Mouse (Mus musculus) spleen, adult 2 months (tissue): ENCODE data around the gene Has1.

ENCODE experiments used
- CTCF ChIP-seq: fragments of 200-500 bp; IDR thresholded peaks from 2 replicates; pipeline ENCODE4 v1.5.1; 2011; ENCODE audit warnings: mild to moderate bottlenecking, inconsistent platforms; ENCODE audit not compliant: insufficient read depth, insufficient read length, insufficient replicate concordance; ENCODE audit errors: extremely low read depth
- POLR2A ChIP-seq: fragments of 200-500 bp; IDR thresholded peaks from 2 replicates; pipeline ENCODE4 v1.6.1; 2011; ENCODE audit warnings: low read depth, low read length, inconsistent platforms

GRCm38 (mm10) chr17:17834896-17835295 is 20.1 kb downstream of the Has1 start:
- no peak for TF ChIP-seq CTCF
- no peak for TF ChIP-seq POLR2A
